Mouse (Mus musculus) adrenal gland, postnatal 25 days (tissue): ENCODE measurements around the gene Ptprd. TPM values are rescaled to one million over a fixed set of nuclear protein-coding genes. Genes with fewer than 3 reads are reported as not detected.
A peak's percentile ranks its signal among the peaks of the same experiment; 100 is the strongest.

Source experiments
- DNase-seq: peaks from one replicate; pipeline ENCODE4 v3.0.0; 2021; ENCODE audit warnings: mixed read lengths
- total RNA-seq: library from RNA; stranded (reverse); gene quantifications from 2 replicates; pipeline ENCODE4 v1.2.3, GENCODE M21; 2021

The Ptprd gene
- total RNA-seq, 1 experiment from 2014 or later = 142 TPM

- DNase-seq = no peak
Measured at GRCm38 (mm10) chr4:76590722-76591121, 1621.0 kb downstream of the Ptprd start.

DNA sequence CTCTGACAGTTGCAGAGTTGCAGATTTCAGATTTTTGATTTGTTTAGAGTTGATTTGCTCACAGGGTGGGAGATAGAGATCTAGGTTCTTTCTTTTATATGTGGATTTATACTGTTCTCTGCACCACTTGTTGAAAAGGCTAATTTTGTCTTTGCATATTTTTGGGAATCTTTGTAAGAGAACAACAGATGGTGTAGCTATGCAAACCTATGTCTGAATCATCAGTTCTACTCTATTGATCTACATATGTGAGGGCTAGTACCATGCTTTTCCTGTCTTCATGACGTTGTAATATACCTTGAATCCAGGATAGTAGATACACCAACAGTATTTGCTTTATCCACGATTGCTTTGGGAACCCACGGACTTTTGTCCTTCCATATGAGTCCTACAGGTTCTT lies 1628.7 kb downstream of the Ptprd start:
- no peak for DNase-seq

DNA sequence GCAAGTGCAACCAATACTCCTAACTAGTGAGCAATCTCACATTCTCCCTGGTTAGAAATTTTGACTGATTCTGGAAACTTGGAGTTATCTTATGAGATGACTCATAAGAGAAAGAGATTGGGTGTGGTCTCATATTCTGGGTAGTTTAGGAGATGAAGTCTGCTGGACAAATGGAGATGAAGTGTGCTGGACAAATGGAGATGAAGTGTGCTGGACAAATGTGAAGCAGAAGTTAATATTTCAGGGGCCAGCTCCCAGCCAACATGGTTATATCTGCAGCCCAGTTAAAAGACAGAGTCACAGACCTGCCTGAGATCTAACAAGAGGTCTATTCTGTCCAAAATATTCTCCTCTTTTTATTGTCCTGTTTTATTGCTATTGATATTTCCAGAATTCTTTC lies 1645.8 kb downstream of the Ptprd start:
- no peak for DNase-seq

DNA sequence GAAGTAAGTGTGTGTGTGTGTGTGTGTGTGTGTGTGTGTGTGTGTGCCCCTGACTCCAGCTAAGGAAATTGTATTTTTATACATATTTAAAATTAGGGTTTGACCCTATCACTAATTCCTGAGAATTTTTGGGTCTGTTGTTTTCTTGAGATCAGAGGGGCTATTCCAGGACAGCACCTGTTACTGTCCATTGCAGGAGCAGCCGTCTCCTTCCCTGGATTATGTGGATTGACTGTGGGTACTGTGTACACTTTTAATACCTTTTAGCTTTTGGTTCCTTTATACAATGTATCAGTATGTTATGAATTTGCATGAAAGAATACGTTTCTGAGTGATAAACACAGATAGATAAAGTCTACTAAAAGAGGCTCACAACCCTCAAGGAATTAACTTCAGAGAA lies 1670.0 kb downstream of the Ptprd start:
- DNase-seq = no peak

- no peak for DNase-seq
Measured at GRCm38 (mm10) chr4:76532926-76533325, 1678.8 kb downstream of the Ptprd start.

GRCm38 (mm10) chr4:76525281-76525680 lies 1686.5 kb downstream of the Ptprd start:
- DNase-seq = no peak

- DNase-seq = no peak
Measured at GRCm38 (mm10) chr4:76503279-76503601, 1708.5 kb downstream of the Ptprd start.

DNA sequence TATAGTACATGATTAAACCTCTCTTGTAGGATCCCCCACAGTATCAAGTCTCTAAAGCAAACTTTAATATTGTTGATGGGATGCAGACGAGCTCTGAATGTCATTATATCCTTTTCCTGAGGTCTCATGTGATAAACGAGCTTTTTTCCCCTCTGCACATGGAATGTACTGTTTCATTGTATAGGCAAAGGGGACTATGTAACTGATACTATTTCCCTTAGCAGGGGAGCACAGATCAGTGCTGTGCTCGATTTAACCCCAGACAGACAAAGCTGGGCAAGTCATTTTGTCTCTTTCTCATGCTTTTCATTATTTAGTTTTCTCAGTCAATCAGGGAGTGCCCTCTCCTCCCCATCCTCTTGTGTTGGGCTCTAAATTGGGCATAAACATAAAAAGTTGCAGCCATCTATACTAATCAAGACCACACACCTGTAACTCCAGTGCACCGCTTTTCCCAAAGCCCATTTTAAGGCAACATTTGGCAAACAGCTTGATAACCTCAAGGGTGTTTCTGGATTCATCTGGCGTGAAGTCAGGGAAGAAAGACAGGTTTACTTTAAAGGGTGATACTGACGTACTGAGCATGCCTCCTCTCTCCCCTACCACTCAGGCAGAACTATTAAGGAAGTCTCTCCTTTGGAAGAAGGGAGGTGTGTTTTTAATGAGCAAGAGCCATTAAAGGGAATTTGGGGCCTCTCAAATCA lies 1709.0 kb downstream of the Ptprd start:
- DNase-seq = no peak

DNA sequence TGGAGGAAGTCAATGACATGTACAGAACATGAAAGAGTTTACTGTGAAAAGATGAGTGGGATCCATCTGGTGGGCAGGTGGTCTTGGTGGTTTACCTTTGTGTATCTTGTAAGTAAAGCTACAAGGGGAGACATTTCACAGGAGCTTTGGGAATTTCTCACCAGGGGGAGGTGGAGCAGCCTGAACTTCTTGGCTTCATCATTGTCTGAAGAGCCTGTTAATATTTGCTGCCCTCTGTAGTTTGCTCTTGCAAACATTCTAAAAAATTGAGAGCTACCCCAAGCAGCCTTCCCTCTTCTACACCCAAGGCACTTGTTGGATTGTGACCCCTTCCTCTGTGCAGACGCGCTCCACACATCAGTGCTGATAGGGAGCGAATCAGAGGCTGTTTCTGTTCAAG lies 1725.9 kb downstream of the Ptprd start:
- no peak for DNase-seq

- no peak for DNase-seq
Measured at GRCm38 (mm10) chr4:76468366-76469100, 1743.2 kb downstream of the Ptprd start.

- DNase-seq = no peak
Measured at GRCm38 (mm10) chr4:76464682-76465081, 1747.1 kb downstream of the Ptprd start.

DNA sequence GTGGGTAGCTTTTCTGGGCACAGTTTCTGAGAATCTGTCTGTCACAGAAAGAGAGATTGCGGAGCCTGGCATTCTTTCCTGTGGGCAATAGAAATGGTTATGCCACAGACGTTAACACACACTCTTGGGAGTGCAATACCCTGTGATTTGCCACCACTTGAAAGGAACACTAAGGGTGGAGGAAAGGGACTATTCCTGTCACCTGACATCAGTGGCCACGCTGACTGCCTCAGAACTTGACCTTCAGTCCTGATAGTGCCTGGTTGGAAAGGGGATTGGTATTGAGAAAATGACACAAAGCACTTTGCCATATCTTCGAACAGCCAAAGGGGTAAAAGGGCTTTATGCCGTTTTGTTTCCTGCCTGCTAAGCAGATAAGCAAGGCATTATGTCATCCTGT lies 1750.4 kb downstream of the Ptprd start:
- DNase-seq = peak; percentile 8

DNA sequence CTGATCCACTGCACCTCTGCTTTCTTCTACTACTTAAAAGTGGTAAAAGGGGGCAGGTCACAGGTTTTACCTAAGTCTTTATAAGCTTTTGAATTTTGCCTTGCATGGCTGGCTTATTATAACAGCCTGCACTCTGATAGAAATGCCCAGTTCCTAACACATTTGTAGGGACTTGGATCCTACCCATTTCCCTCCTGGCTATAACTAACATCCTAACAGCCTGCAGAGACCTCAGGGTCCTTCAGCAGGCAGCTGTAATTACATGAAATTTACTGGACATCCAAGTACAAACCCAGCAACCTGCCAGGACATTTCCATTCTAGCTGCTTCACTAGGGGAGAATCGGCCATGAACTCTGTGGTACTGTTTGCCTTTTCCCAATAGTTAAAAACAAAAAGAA lies 1751.2 kb downstream of the Ptprd start:
- no peak for DNase-seq

DNA sequence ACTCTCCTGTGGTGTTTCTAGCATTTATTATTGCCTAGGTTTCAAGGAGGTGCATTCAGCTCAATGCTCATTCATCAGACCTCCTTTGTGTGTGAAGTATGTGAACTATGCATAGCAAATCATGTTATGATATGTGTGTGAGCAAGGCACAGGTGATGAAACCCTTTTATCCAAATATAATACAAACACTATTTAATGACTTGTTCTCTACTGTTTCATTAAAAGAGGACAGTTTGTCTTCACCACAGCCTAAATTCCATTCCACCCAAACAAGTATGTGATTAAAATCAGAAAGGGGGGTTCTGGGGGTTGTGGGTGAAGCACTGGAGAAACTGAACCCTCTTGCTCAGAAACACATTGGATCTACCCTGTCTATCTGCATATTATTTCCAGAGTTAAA lies 1752.1 kb downstream of the Ptprd start:
- no peak for DNase-seq

DNA sequence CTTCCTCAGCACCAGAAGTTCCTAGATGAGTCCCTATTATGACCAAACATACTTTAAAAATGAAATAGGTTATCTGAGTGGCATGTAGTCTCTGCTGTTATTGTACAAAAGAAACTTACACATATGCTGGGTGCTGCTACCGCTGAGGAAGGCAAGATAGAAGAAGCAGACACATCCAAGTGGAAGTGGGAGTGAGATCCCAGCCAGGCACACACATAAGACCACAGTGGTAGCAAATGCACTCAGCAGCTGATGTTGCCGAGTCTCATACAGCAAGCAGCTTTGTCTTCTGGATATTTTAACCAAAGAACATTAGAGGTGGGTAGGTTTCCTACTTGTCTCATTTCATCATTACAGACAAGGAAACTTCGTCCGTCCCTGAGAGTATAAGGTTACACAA lies 1759.5 kb downstream of the Ptprd start:
- DNase-seq = no peak

DNA sequence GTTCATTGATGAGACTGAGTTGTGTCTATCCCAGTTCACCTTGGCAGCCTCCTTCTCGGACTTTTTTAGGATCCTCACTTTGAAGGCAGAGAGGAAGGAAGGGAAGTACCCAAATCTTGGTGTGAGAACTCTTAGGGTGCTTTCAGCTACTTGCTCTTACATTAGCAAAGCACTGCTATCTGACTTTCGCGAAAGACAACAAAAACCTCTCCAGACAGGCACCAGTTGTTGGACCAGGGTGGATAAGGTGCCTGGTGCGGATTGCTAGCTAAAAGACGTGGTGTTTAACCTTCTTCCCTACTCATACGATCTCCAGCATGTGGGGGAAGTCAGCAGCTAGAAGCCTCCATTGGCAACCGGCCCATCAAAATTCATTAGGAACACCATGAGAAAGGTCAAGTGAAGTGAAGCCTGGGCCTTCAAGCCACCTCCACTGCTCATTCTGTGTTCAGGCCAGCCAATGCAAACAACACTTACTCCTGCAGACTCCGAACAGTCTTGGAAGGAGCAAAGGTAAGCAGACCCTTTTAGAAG lies 1760.7 kb downstream of the Ptprd start:
- DNase-seq = peak; percentile 19

DNA sequence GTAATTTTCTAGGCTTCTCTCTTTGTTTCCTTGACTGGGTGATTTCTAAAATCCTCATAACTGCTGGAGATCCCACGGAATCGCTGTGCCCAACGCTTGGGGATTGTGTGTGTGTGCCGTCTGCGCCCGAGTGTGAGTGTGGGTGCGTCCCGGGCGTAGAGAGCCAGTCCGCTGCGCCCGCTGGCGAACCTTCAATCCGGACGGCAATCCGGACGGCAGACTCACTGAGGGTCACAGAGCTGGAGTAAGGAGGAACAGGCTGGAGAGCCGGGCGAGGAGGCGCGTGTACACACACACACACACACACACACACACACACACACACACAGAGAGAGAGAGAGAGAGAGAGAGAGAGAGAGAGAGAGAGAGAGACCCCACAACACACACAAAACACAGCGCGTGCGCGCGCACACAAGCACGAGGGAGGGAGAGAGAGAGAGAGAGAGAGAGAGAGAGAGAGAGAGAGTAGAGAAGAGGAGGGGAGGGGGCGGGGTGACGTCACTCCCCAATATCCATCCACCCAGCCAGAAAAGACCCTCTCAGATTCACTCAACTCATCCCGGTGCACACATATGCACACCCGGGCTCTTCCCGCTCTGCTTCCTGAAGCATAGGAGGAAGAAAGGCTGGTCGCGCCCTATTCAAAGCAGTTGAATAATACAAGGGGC lies 1761.3 kb downstream of the Ptprd start:
- peak; percentile 71 for DNase-seq

DNA sequence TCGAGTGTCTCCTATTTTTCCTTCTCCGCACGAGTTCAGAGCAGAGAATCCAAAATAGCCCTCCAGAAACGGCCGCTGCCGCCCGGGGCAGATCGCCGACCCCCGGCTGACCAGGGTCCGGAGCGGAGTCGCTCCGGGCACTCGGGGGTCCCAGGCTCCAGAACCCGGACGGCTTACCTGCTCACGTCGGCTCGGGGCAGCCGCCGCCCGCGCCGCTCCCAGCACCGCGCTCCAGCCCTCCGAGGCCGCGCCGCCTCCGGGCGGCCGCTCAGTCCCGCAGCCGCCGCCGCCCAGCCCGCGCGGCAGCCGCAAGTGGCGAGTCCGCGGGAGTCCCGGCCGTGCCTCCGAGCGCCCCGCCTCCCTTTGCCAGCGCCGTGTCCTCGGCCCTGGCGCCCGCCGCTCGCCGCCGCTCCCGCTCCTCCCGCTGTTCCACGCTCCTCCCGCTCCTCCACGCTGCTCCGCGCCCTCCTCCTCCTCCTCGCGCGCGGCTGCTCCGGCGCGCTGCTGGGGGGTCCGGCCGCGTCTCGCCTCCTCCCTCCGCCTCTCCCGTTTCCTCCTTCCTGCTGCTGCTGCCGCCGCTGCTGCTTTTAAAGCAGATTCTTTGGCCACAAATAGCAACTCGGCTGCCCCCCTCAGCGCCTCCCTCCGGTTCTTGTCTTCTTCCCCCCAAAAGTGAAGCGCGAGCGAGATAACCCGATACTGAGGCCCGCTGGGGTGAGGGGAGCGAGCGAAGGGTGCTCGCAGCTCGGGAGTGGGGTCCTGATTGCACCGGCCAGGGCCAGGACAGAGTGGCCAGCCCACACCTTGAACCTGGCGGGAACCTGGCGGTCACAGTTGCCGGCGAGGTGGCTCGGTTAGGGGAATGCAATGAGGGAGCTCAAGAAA lies 1762.1 kb downstream of the Ptprd start:
- DNase-seq = peak; percentile 79

GRCm38 (mm10) chr4:76448678-76449465 lies 1762.9 kb downstream of the Ptprd start:
- DNase-seq = no peak

- no peak for DNase-seq
Measured at GRCm38 (mm10) chr4:76447396-76447795, 1764.4 kb downstream of the Ptprd start.

DNA sequence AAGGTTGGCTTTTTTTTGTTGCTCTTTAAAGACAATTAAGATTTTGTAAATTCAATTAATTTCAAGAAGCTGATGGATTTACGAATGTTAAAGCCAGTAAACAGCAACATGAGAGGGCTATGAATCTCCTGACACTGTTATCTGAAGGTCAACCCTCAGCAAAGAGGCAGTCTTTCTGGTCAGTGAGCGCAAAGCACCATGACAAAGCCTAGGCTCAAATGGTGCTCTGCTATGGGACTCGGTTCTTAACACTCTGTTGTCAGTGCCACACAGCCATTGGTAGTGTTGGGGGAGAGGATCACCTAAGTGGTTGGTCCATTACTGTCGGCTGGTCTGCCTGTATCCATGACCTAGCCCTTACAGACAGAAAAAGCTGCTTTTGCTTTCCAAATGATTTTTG lies 1767.0 kb downstream of the Ptprd start:
- no peak for DNase-seq
